Mouse (Mus musculus) midbrain, embryonic 14.5 days (tissue): ENCODE data around the gene Cdc42bpg. TPM values are rescaled to one million over a fixed set of nuclear protein-coding genes. Genes with fewer than 3 reads are reported as not detected.

Source experiments
- ATAC-seq: fragments of 200-750 bp; cut with Nextera tagmentation; 2 replicates; pipeline ENCODE4 v1.8.0; 2017; ENCODE audit warnings: moderate number of reproducible peaks, moderate library complexity; ENCODE audit not compliant: low FRiP score, low TSS enrichment
- DNase-seq: peaks from one replicate; pipeline ENCODE4 v3.0.0-alpha.2; 2015
- H3K27ac ChIP-seq: fragments of 300-500 bp; sonication (generic); replicated peaks from 2 replicates; pipeline ENCODE4 v1.5.1; 2014; ENCODE audit warnings: mild to moderate bottlenecking, low read depth, low read length, moderate library complexity
- H3K27me3 ChIP-seq: fragments of 300-500 bp; sonication (generic); 2 replicates; pipeline ENCODE4 v1.6.1; 2014; ENCODE audit warnings: low read length, control low read depth, mixed read lengths; ENCODE audit not compliant: control insufficient read depth, insufficient read depth
- H3K36me3 ChIP-seq: fragments of 300-500 bp; sonication (generic); 2 replicates; pipeline ENCODE4 v1.6.1; 2014; ENCODE audit warnings: low read length, control low read depth; ENCODE audit not compliant: control insufficient read depth, insufficient read depth
- H3K4me1 ChIP-seq: fragments of 300-500 bp; sonication (generic); 2 replicates; pipeline ENCODE4 v1.6.1; 2014; ENCODE audit warnings: mild to moderate bottlenecking, antibody characterized with exemption, low read length, control low read depth; ENCODE audit not compliant: control insufficient read depth, insufficient read depth
- H3K4me2 ChIP-seq: fragments of 300-500 bp; sonication (generic); 2 replicates; pipeline ENCODE4 v1.6.1; 2014; ENCODE audit warnings: mild to moderate bottlenecking, low read length, moderate library complexity
- H3K4me3 ChIP-seq: fragments of 300-500 bp; sonication (generic); replicated peaks from 2 replicates; pipeline ENCODE4 v1.5.1; 2014; ENCODE audit warnings: low read depth, low read length
- H3K9ac ChIP-seq: fragments of 300-500 bp; sonication (generic); replicated peaks from 2 replicates; pipeline ENCODE4 v1.6.1; 2014; ENCODE audit warnings: mild to moderate bottlenecking, low read length, moderate library complexity
- H3K9me3 ChIP-seq: fragments of 300-500 bp; sonication (generic); 2 replicates; pipeline ENCODE4 v1.6.1; 2016; ENCODE audit warnings: low read length, control low read depth, mixed read lengths; ENCODE audit not compliant: control insufficient read depth
- WGBS: fragments of 180-500 bp; shearing (Covaris S2); extraction: QIAGEN DNeasy Blood & Tissue Kit; methylation state at CpG from one replicate; pipeline ENCODE4 v1.1.7; 2014; 5-methylcytosine and 5-hydroxymethylcytosine counted together
- polyA plus RNA-seq: library from polyadenylated mRNA; unstranded; fragments of >200 nt; fragmentation: Nextera tagmentation; extraction: Ambion mirVana; gene quantifications from 2 replicates; pipeline ENCODE4 v1.2.1, GENCODE M21; 2014

Gene Cdc42bpg
- polyA plus RNA-seq, 1 experiment from 2014 or later, result 0.43 TPM

DNA sequence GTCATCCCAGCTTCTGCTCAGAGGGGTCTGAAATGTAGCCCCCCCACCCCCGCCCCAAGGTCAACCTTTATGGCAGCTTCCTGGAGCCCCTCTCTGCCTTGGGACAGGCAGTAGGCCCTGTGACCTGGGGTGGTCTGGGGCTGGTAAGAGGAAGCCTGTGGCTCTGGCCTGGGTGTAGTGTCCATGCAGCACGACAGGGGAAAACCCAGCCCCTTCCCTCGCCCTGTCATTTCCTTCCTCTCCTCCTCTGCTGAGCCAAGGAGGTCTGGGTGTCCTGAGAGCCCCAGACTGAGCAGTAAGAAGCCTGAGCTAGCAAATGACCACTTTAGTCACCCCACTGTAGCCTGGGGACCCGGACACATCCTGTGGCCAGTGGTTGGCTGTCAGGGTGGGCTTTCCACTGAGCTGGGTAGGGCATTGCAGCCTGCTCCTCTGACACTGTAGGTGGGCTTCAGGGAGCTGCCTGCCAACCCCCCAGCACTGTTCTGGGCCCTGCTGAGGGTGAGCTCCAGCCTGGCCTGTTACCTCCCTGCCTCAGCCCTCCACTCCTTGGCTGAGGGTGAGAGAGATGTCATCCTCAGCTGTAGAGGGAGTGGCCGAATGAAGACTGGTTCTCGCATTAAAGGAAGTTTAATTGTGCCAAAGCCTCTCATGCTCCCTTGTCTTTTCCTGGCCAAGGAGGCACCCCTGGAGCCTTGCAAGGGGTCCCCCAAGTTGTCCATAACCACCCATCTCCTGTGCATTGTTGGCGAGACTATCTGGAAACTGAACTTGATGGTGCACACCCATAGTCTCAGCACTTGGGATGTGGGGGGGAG, 6.6 kb upstream of the Cdc42bpg start:
- ATAC-seq (no peak), DNase-seq (no peak)
- H3K4me2 ChIP-seq, result no peak overlapping the region
- H3K27ac ChIP-seq, result no peak overlapping the region
- peaks cover 60% of the 10 kb centered on the region for H3K36me3 ChIP-seq
- 84% methylated on average over 7 of the region's 7 CpGs for WGBS
- no peak overlapping the region for H3K9ac ChIP-seq
- no peaks in the 10 kb centered on the region for H3K27me3 ChIP-seq
- no peak overlapping the region for H3K4me3 ChIP-seq
- no peaks in the 10 kb centered on the region for H3K4me1 ChIP-seq
- H3K9me3 ChIP-seq, result no peaks in the 10 kb centered on the region

DNA sequence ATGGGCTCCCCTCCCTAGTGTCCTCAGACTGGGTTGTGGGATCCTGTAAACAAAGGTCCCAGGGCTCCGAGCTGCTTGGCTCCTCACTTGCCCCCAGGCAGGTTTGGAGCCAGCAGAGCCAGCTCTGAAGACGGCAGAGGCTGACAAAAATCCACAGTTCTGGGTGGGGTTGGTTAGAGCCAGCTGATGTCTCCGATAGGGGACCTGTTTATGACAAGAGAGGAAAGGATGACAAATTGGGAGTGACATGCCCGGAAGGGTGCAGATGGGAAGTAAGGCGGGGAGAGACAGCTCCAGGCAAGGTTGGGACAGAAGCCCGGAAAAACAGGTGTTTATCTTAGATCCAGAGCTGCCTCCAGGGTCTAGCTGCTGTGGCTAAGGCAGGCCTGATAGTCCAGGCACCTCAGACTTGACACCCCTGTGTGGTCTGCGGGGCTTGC, 5.8 kb upstream of the Cdc42bpg start:
- ATAC-seq (no peak), DNase-seq (no peak)
- H3K9ac ChIP-seq, result no peak overlapping the region
- WGBS, result 64% methylated on average over 7 of the region's 7 CpGs
- H3K4me2 ChIP-seq, result no peak overlapping the region
- H3K36me3 ChIP-seq, result peaks cover 52% of the 10 kb centered on the region
- H3K9me3 ChIP-seq, result no peaks in the 10 kb centered on the region
- no peaks in the 10 kb centered on the region for H3K27me3 ChIP-seq
- no peaks in the 10 kb centered on the region for H3K4me1 ChIP-seq
- no peak overlapping the region for H3K4me3 ChIP-seq
- no peak overlapping the region for H3K27ac ChIP-seq

DNA sequence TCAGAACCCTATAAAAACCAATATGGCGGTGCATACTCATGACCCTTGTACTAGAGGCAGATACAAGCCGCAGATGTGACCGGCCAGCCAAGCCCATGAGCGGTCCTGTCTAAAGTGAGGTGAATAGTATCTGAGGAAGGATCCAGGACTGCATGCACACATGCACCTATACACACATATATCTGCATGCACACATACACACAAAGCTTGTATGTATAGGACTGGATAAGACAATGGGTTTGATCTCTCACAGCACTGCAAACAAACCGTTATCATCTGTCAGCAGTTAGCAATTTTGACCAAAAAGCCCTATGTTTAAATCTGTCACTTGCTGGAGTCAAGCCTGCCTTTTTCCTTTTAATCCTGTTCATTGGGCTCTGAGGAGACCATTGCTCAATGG, 4.1 kb upstream of the Cdc42bpg start:
- WGBS, result 90% methylated on average over 5 of the region's 5 CpGs
- DNase-seq, result no peak
- peaks cover 35% of the 10 kb centered on the region for H3K36me3 ChIP-seq

DNA sequence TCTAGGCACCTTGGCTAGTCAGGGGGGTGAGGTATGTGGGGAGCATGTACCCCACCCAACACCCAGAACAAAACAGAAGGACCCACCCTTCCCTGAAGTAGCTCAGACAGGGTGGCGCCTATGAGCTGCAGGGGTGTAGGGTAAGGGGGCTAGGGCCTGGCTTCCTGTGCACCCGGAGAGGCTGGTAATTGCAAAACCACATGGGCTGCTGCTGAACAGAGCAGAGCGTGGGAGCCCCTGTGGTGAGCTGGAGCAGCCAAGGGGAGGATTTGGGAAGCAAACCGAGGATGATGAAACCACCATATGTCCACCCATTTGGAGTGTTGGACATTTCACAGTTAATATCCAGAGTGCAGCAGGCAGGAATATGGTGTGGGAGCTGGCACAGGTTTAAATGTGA, 3.7 kb upstream of the Cdc42bpg start:
- H3K36me3 ChIP-seq, result peaks cover 31% of the 10 kb centered on the region
- 53% methylated on average over 4 of the region's 4 CpGs for WGBS
- no peak overlapping the region for H3K9ac ChIP-seq
- no peaks in the 10 kb centered on the region for H3K9me3 ChIP-seq
- no peaks in the 10 kb centered on the region for H3K4me1 ChIP-seq
- no peak overlapping the region for H3K27ac ChIP-seq
- DNase-seq (no peak), ATAC-seq (no peak)
- no peaks in the 10 kb centered on the region for H3K27me3 ChIP-seq
- H3K4me3 ChIP-seq, result no peak overlapping the region
- no peak overlapping the region for H3K4me2 ChIP-seq

More for the DNA sequence above, 4.1 kb upstream of the Cdc42bpg start:
- H3K4me1 ChIP-seq, result no peaks in the 10 kb centered on the region
- ATAC-seq, result no peak
- no peak overlapping the region for H3K9ac ChIP-seq
- no peak overlapping the region for H3K4me2 ChIP-seq
- H3K9me3 ChIP-seq, result no peaks in the 10 kb centered on the region
- H3K27ac ChIP-seq, result no peak overlapping the region
- H3K27me3 ChIP-seq, result no peaks in the 10 kb centered on the region
- H3K4me3 ChIP-seq, result no peak overlapping the region

DNA sequence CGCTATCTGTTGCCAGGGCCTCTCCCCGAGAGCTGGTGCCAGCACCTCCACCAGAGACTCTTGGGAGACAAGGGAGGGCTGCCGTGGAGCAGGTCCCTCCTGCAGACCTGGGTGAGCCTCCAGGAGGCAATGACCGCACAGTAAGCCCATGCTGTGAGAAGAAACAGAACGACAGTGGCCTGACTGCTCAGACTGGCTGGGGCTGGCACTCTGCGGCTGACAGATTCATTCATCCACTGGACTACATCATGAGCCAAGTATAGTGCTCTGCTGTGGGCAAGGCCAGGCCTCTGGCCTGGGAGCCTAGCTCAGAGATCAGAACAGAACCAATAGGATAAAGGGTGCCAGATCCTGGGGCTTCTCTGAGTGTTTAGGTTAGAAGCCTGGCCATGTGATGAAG, 2.4 kb upstream of the Cdc42bpg start:
- Histone ChIP-seq H3K4me2 (no peak overlapping the region), H3K36me3 (peaks cover 18% of the 10 kb centered on the region), H3K27ac (no peak overlapping the region), H3K9ac (no peak overlapping the region), H3K4me3 (no peak overlapping the region), H3K27me3 (no peaks in the 10 kb centered on the region), H3K4me1 (no peaks in the 10 kb centered on the region), H3K9me3 (no peaks in the 10 kb centered on the region)
- DNase-seq, result no peak
- ATAC-seq, result no peak
- 82% methylated on average over 6 of the region's 6 CpGs for WGBS

DNA sequence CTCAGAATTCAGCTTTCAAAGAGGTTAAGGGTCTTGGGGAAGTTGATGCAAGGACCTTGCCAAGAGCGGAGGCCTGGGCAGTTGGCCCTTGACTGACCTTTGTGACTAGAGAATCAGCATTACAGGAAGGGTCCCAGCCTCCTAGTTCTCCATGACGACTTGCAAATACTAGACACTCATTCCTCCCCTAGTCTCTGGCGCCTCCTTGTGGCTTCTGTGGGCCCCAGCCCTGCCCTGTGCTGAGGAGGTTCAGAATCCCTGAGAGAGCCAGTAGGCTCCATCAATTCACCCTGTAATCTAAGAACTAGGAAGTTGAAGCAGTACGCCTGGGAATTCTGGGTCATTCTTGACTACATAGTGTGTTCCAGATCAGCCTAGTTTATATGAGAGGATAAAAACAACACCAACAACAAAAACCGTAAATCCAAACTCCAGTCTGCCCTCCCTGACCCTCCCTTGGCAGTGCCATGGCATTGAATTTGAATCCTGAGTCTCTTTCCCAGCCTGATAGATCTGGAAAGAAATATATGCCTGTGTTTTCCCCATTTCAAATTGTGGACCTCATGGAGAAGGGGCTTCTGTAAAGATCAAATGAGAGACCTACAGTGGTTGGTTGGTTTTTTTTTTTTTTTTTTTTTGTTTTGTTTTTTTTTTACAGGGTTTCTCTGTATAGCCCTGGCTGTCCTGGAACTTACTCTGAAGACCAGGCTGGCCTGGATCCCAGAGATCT, 1.3 kb upstream of the Cdc42bpg start:
- DNase-seq (peak; percentile 85), ATAC-seq (no peak)
- Histone ChIP-seq H3K9ac (no peak overlapping the region), H3K4me1 (no peaks in the 10 kb centered on the region), H3K36me3 (peaks cover 7% of the 10 kb centered on the region), H3K9me3 (no peaks in the 10 kb centered on the region), H3K4me3 (no peak overlapping the region), H3K4me2 (no peak overlapping the region), H3K27ac (no peak overlapping the region), H3K27me3 (no peaks in the 10 kb centered on the region)
- WGBS, result 24% methylated on average over 5 of the region's 5 CpGs

DNA sequence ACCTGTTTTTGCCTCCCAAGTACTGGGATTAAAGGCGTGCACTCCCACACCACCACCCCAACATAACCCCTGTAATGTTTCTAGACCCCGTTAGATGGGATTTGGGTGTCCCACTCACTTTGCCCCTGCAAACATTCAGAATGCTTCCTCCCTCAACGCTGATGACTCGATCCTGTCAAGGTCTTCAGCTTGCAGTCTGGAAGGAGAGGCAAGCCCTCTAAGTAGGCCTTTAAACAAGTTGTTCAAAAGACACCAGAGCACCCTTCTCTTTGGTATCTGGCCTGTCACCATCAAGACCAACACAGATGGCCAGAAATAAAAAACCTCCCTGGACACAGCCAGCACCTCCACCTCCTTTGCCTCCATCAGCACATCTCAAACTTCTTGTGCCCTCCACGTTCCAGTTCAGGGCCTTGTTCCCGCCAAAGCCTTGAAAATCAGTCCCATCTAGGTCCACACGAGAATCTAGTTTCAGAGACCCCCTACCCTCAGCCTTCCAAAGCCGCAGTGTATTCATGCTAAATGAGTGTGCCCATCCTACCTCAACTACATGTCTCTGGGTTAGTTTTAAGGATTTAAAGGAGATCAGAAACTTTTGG, 640 bp upstream of the Cdc42bpg start:
- Histone ChIP-seq H3K4me2 (peak overlapping the region; percentile 59), H3K36me3 (0 out of 2 replicates have a peak, but pooled peaks cover 4% of the 10 kb centered on the region), H3K9ac (no peak overlapping the region), H3K9me3 (no peaks in the 10 kb centered on the region), H3K4me3 (peak overlapping the region; percentile 45; the same call in 1 of the 2 replicates), H3K27me3 (no peaks in the 10 kb centered on the region), H3K4me1 (no peaks in the 10 kb centered on the region), H3K27ac (no peak overlapping the region)
- DNase-seq (no peak), ATAC-seq (no peak)
- 56% methylated on average over 8 of the region's 8 CpGs for WGBS

DNA sequence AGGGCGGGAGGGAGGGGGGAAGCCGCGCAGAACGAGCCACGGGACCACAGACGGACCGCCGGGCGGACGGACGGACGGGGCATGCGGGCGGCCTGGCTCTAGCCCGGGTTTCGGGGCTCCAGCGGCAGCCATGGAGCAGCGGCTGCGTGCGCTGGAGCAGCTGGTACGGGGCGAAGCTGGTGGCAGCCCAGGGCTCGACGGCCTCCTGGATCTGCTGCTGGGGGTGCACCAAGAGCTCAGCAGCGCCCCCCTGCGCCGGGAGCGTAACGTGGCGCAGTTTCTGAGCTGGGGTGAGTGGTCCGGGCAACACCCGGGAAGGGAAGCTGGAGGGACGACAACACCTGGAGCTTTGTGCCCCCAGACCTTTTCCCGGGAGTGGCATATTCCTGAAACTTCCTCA, 330 bp downstream of the Cdc42bpg start:
- DNase-seq (peak; percentile 82), ATAC-seq (peak; percentile 67)
- Histone ChIP-seq H3K4me1 (no peaks in the 10 kb centered on the region), H3K9ac (peak overlapping the region; percentile 42; the same call in 1 of the 2 replicates), H3K36me3 (0 out of 2 replicates have a peak, but pooled peaks cover 4% of the 10 kb centered on the region), H3K27ac (0 out of 2 replicates have a peak overlapping the region, but pooled peaks have one; percentile 13), H3K4me3 (peak overlapping the region; percentile 45), H3K9me3 (no peaks in the 10 kb centered on the region), H3K27me3 (no peaks in the 10 kb centered on the region), H3K4me2 (peak overlapping the region; percentile 59)
- WGBS, result under 1% methylated on average over 34 of the region's 34 CpGs
